Mouse (Mus musculus): ENCODE results near the gene Pde8b. TPM values are rescaled to one million over a fixed set of nuclear protein-coding genes. Genes with fewer than 3 reads are reported as not detected.
"Not testable (repeated sequence)": the region's sequence is repeated elsewhere in the genome, so short reads cannot be mapped to it uniquely, and the experiment has no call there.

Gene Pde8b
- total RNA-seq, 1 experiment from 2014 or later = not detected

DNA sequence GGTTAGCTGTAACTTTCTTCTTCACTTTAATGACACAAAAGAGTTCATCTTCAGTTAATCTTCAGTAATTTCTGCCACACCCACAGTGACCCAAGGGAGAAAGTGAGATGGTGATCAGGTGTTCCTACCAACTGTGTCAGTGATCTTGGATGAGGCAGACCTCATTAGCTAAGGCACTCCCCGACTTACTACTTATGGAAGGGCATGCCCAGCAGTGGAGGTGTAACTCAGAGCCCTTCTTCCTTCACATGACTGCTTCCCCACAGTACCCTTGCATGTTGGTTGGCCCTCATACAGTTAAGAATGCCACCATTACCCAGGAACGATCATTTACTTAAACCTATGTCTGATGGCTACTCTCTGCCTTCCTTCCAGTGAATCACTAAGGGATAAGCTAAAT is 25.6 kb downstream of the Pde8b start:
- no peak for ATAC-seq (replicated peaks in 1 of 2; ENCODE audit: insufficient read depth in 1 of 2, low FRiP score in 2 of 2, low TSS enrichment in 1 of 2, low read depth in 1 of 2, poor library complexity in 2 of 2, severe bottlenecking in 2 of 2)

DNA sequence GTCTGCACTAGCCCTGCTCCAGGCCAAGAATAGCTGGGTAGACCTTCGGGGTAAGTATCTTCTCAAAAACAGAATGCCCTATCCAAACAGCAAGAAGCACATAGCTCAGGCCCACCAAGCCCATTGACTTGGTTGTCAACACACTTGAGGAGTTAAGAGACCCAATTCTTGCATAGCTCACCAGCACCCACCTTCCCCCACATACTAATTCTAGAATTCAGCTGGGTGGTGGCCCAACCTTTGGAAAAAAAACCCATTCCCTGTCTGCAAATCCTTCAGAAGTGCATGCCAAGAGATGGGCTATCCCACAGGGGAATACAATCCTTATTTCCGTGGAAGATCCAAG is 26.7 kb downstream of the Pde8b start:
- ATAC-seq (replicated peaks in 1 of 2; ENCODE audit: insufficient read depth in 1 of 2, low FRiP score in 2 of 2, low TSS enrichment in 1 of 2, low read depth in 1 of 2, poor library complexity in 2 of 2, severe bottlenecking in 2 of 2) = no peak

DNA sequence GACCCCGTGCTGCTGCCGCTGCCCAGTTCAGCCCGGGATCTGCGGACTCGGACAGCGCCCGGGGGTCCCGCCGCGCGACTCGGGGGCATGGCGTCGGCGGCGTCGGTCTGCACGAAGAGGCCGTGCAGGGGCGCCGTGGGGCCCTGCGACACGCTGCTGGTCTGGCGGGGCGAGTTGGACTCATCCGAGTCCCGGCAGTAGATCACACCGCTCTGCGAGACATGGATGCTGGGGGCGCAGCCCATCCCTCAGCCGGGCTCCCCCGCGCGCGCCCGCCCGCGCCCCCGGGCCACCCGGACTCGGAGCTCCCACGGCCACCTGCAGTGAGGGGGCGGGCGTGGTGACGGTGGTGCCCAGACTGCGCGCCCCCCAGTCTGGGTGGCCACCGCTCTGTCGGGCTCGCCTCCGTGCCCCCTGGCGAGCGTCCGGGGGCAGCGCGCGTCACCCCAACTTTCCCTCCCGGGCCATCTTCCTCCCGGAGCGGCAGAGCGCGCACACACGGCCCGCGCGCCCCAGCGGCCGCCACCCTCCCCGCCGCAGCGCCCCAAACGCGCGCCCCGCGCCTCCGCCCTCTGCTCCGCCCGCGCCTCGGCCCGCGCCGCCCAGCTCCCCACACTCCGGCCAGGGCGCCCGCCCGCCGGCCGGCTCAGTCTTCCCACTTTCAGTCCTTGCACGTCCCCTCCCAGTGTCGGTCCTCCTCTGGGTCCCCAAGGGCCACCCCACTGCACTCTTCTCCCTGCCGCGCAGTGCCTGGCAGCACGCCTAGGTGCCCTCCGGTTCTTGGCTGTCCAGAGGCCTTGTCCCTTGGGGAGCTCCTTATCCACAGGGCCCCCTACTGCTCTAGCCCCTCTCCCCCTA is 27.3 kb downstream of the Pde8b start:
- ATAC-seq (replicated peaks in 1 of 2; ENCODE audit: insufficient read depth in 1 of 2, low FRiP score in 2 of 2, low TSS enrichment in 1 of 2, low read depth in 1 of 2, poor library complexity in 2 of 2, severe bottlenecking in 2 of 2) = no peak

GRCm38 (mm10) chr13:95221882-95222568 is 28.1 kb downstream of the Pde8b start:
- no peak for ATAC-seq (replicated peaks in 1 of 2; ENCODE audit: insufficient read depth in 1 of 2, low FRiP score in 2 of 2, low TSS enrichment in 1 of 2, low read depth in 1 of 2, poor library complexity in 2 of 2, severe bottlenecking in 2 of 2)

DNA sequence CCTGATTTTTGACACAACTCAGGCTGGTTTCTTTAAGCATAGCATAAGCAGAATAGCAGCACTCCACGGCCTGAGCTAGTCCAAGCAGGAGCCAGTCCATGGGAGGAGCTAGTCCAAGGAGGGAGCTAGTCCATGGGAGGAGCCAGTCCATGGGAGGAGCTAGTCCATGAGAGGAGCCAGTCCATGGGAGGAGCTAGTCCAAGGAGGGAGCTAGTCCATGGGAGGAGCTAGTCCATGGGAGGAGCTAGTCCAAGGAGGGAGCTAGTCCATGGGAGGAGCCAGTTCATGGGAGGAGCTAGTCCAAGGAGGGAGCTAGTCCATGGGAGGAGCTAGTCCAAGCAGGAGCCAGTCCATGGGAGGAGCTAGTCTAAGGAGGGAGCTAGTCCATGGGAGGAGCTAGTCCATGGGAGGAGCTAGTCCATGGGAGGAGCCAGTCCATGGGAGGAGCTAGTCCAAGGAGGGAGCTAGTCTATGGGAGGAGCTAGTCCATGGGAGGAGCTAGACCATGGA is 34.4 kb downstream of the Pde8b start:
- not testable (repeated sequence) for ATAC-seq (replicated peaks in 1 of 2; ENCODE audit: insufficient read depth in 1 of 2, low FRiP score in 2 of 2, low TSS enrichment in 1 of 2, low read depth in 1 of 2, poor library complexity in 2 of 2, severe bottlenecking in 2 of 2)

DNA sequence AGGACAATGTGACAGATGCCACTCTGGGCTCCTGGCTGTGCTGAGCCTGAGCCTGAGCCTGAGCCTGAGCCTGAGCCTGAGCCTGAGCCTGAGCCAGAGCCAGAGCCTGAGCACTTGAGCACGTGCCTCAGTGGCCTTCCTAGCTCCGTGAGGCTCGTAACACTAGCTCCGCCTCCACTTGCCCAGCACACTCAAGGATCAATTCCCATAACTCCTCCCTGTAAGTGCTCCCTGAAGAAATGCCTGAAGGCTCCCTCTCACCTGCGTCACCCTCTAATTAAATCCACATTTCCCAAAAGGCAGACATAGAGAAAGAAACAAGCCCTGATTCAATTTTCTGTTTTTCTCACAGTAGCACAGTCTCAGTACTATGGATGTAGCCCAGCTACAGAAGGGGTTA is 37.8 kb downstream of the Pde8b start:
- no peak for ATAC-seq (replicated peaks in 1 of 2; ENCODE audit: insufficient read depth in 1 of 2, low FRiP score in 2 of 2, low TSS enrichment in 1 of 2, low read depth in 1 of 2, poor library complexity in 2 of 2, severe bottlenecking in 2 of 2)

DNA sequence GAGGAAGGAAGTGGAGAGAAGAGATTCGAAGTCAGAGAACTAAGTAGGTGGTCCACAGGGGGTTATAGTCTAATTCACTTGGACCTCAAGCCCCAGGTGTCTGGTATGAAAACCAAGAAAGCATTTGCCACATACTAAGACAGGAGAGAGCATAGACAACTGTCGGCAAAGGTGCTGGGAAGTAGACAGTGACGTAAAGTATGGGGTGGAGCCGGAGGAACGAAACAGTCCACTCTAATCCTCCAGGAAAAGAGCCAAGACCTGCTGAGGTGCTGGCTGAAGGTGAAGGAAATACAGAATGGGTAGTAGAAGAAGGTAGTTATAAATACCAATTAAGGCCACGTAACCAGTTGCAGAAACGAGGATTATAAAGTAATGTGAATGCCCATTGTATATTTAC is 42.8 kb downstream of the Pde8b start:
- not testable (repeated sequence) for ATAC-seq (replicated peaks in 1 of 2; ENCODE audit: insufficient read depth in 1 of 2, low FRiP score in 2 of 2, low TSS enrichment in 1 of 2, low read depth in 1 of 2, poor library complexity in 2 of 2, severe bottlenecking in 2 of 2)

GRCm38 (mm10) chr13:95202151-95202758 is 47.9 kb downstream of the Pde8b start:
- no peak for ATAC-seq (replicated peaks in 1 of 2; ENCODE audit: insufficient read depth in 1 of 2, low FRiP score in 2 of 2, low TSS enrichment in 1 of 2, low read depth in 1 of 2, poor library complexity in 2 of 2, severe bottlenecking in 2 of 2)

GRCm38 (mm10) chr13:95200817-95201216 is 49.3 kb downstream of the Pde8b start:
- no peak for ATAC-seq (replicated peaks in 1 of 2; ENCODE audit: insufficient read depth in 1 of 2, low FRiP score in 2 of 2, low TSS enrichment in 1 of 2, low read depth in 1 of 2, poor library complexity in 2 of 2, severe bottlenecking in 2 of 2)

- no peak for ATAC-seq (replicated peaks in 1 of 2; ENCODE audit: insufficient read depth in 1 of 2, low FRiP score in 2 of 2, low TSS enrichment in 1 of 2, low read depth in 1 of 2, poor library complexity in 2 of 2, severe bottlenecking in 2 of 2)
Measured at GRCm38 (mm10) chr13:95200036-95200435, 50.1 kb downstream of the Pde8b start.

DNA sequence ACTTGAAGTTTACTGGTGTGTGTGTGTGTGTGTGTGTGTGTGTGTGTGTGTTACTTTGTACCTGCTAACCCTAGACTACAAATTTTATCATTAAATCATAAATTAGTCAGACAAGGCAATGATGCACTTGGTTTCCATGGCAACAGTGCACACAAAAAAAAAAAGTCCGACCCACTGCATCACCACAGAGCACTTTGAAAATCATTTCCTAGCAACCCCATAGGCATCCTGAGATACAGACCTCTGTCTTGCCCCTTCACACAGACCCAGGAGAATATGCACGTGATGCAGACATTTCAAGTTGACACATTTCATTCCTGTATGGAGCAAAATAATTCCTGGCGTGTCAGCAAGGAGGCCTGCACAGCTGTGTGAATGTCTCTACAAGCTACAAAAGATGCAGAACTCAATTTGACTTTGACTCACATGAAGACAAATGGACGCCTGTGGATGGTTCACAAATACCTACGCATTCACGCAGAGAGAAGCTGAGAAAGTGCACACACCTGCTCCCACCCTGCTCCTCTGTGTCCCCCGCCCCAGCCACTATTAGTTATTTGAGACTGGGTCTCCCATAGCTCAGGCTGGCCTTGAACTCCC is 53.9 kb downstream of the Pde8b start:
- ATAC-seq (replicated peaks in 1 of 2; ENCODE audit: insufficient read depth in 1 of 2, low FRiP score in 2 of 2, low TSS enrichment in 1 of 2, low read depth in 1 of 2, poor library complexity in 2 of 2, severe bottlenecking in 2 of 2) = no peak

GRCm38 (mm10) chr13:95191951-95192350 is 58.2 kb downstream of the Pde8b start:
- no peak for ATAC-seq (replicated peaks in 1 of 2; ENCODE audit: insufficient read depth in 1 of 2, low FRiP score in 2 of 2, low TSS enrichment in 1 of 2, low read depth in 1 of 2, poor library complexity in 2 of 2, severe bottlenecking in 2 of 2)

- no peak for ATAC-seq (replicated peaks in 1 of 2; ENCODE audit: insufficient read depth in 1 of 2, low FRiP score in 2 of 2, low TSS enrichment in 1 of 2, low read depth in 1 of 2, poor library complexity in 2 of 2, severe bottlenecking in 2 of 2)
Measured at GRCm38 (mm10) chr13:95189111-95189510, 61.0 kb downstream of the Pde8b start.

- no peak for ATAC-seq (replicated peaks in 1 of 2; ENCODE audit: insufficient read depth in 1 of 2, low FRiP score in 2 of 2, low TSS enrichment in 1 of 2, low read depth in 1 of 2, poor library complexity in 2 of 2, severe bottlenecking in 2 of 2)
Measured at GRCm38 (mm10) chr13:95187153-95187665, 62.9 kb downstream of the Pde8b start.

GRCm38 (mm10) chr13:95186741-95187035 is 63.4 kb downstream of the Pde8b start:
- no peak for ATAC-seq (replicated peaks in 1 of 2; ENCODE audit: insufficient read depth in 1 of 2, low FRiP score in 2 of 2, low TSS enrichment in 1 of 2, low read depth in 1 of 2, poor library complexity in 2 of 2, severe bottlenecking in 2 of 2)

GRCm38 (mm10) chr13:95185891-95186740 is 64.0 kb downstream of the Pde8b start:
- ATAC-seq (replicated peaks in 1 of 2; ENCODE audit: insufficient read depth in 1 of 2, low FRiP score in 2 of 2, low TSS enrichment in 1 of 2, low read depth in 1 of 2, poor library complexity in 2 of 2, severe bottlenecking in 2 of 2) = no peak

DNA sequence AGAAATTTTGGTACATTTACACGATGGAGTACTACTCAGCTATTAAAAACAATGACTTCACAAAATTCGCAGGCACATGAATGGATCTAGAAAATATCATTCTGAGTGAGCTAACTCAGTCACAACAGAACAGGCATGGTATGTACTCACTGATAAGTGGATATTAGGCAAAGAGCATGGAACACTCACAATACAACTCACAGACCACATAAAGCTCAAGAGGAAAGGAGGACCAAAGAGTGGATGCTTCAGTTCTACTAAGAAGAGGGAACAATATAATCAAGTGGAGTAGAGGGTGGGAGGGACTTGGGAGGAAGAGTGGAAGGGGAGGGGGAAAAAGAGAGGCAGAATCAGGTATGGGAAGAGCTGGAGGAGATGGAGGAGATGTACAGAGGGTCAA is 66.5 kb downstream of the Pde8b start:
- no peak for ATAC-seq (replicated peaks in 1 of 2; ENCODE audit: insufficient read depth in 1 of 2, low FRiP score in 2 of 2, low TSS enrichment in 1 of 2, low read depth in 1 of 2, poor library complexity in 2 of 2, severe bottlenecking in 2 of 2)
